Mouse (Mus musculus): ENCODE measurements at regions not wholly inside any gene's neighbourhood (a gene's known extent, or its start where the extent isn't known, plus 50 kb on each side); places are given as distances from the start of the nearest gene placed in this dataset.

DNA sequence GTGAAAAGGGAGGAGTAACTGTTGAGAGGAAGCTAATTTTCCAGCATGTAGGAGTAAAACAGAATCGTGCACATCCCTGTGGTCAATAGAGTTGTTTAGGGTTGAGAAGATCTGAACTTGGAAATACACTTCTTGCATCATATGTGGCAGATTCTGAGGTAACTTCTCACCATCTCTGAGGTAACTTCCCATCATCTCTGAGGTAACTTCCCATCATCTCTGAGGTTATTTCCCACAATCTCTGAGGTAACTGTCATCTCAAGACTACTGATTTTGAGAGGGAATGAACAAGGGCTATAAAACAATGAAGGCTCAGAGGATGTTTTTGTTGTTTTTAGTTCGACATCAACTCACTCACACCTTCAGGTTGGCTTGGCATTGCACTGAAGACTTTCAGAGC, 175.9 kb upstream of the Ubash3b start:
- Histone ChIP-seq H3K27ac (no peak overlapping the region), H3K27me3 (no peaks in the 10 kb centered on the region), H3K4me1 (peaks cover 10% of the 10 kb centered on the region), H3K9ac (no peak overlapping the region), H3K4me3 (no peak overlapping the region), H3K36me3 (no peaks in the 10 kb centered on the region), H3K4me2 (no peak overlapping the region), H3K9me3 (no peaks in the 10 kb centered on the region)
- 89% methylated on average over 2 of the region's 2 CpGs for WGBS
- ATAC-seq (ENCODE audit: insufficient number of reproducible peaks, insufficient read depth, low FRiP score, low TSS enrichment, low read depth): no peak

DNA sequence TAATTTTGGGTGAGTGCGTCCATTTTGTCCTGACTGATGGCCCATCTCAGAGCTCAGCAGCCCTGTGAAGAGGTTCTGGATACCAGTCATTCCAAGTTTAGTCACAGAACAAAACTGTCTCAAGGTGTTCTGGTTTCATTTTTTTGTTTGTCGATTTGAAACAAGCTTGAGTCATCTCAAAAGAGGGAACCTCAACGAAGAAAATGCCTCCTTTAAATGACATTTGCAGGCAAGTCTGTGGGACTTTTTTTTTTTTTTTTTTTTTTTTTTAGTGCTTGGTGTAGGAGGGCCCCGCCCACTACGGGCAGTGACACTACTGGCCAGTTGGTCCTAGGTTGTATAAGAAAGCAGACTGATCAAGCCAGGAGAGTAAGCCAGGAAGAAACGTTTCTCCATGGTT, 175.3 kb upstream of the Ubash3b start:
- H3K4me1 ChIP-seq: peaks cover 10% of the 10 kb centered on the region

DNA sequence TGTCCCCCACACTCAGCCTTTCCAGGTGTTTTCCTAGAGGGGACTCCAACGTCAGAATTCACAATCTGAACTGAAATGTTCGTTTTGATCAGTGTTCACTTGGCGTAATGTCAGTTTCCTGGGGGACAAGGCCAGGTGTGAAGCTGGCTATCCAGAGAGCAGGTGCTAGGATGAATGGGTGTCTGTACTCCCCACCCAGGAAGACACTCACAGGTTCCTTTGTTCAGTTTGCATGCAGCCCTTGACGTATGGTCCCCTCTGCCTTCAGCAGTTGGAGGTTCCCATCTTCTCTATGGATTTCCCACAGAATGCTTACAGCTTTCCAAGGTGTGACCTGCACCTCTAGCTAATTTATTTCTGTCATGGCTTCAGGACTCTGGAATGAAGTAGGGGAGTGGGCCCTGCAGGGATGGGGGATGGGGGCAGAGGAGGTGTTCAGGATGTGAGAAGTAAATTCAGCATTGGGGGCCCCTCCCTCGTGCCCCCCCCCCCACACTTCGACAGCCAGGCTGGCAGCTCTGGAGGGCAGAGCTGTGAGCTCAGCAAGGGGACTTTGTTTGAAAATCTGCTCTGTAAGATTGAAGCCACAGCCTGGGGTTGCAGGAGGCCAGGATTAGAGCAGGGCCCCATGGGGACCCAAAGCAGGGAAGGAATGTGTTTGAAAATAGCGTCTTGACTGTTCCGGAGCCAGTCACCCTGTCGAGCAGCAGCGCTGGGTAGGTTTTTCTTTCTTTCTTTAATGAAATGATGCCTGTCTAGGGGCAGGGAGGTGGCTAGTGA, 173.2 kb upstream of the Ubash3b start:
- no peak overlapping the region for H3K4me3 ChIP-seq
- peaks cover 10% of the 10 kb centered on the region for H3K4me1 ChIP-seq
- peak overlapping the region; percentile 31 for H3K4me2 ChIP-seq
- no peak for ATAC-seq (ENCODE audit: insufficient number of reproducible peaks, insufficient read depth, low FRiP score, low TSS enrichment, low read depth)
- H3K27ac ChIP-seq: peak overlapping the region; percentile 41
- 17% methylated on average over 10 of the region's 10 CpGs for WGBS
- no peaks in the 10 kb centered on the region for H3K36me3 ChIP-seq
- H3K27me3 ChIP-seq: no peaks in the 10 kb centered on the region
- H3K9me3 ChIP-seq: no peaks in the 10 kb centered on the region
- 0 out of 2 replicates have a peak overlapping the region, but pooled peaks have one; percentile 32 for H3K9ac ChIP-seq

More for the DNA sequence above, 175.3 kb upstream of the Ubash3b start:
- no peaks in the 10 kb centered on the region for H3K9me3 ChIP-seq
- WGBS: 80% methylated on average over 6 of the region's 6 CpGs
- no peak overlapping the region for H3K4me3 ChIP-seq
- H3K4me2 ChIP-seq: no peak overlapping the region
- H3K36me3 ChIP-seq: no peaks in the 10 kb centered on the region
- H3K27ac ChIP-seq: no peak overlapping the region
- ATAC-seq (ENCODE audit: insufficient number of reproducible peaks, insufficient read depth, low FRiP score, low TSS enrichment, low read depth): no peak
- H3K27me3 ChIP-seq: no peaks in the 10 kb centered on the region
- no peak overlapping the region for H3K9ac ChIP-seq

DNA sequence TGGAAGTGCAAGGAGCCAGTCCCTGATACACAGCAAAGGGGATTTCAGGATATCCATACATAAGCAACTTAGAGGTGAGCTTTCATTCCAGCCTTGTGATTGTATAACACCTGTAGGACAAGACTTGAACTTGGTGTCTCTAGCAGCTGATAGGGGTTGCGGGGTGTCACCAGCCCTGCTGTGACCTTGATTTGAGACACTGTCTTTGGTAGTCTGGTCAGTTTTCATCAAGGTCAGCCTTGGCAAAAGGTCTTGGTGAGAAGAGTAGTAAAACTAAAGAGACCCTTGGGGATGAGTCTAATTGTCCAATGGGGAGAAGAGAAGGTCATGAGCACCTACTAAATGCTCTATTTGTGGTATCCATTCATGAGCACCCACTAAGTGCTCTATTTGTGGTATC, 172.0 kb upstream of the Ubash3b start:
- Histone ChIP-seq H3K36me3 (no peaks in the 10 kb centered on the region), H3K9ac (no peak overlapping the region), H3K9me3 (no peaks in the 10 kb centered on the region), H3K4me2 (no peak overlapping the region), H3K27ac (no peak overlapping the region), H3K27me3 (no peaks in the 10 kb centered on the region), H3K4me1 (peaks cover 15% of the 10 kb centered on the region), H3K4me3 (no peak overlapping the region)
- WGBS: 100% methylated on average over 1 of the region's 1 CpGs
- no peak for ATAC-seq (ENCODE audit: insufficient number of reproducible peaks, insufficient read depth, low FRiP score, low TSS enrichment, low read depth)

DNA sequence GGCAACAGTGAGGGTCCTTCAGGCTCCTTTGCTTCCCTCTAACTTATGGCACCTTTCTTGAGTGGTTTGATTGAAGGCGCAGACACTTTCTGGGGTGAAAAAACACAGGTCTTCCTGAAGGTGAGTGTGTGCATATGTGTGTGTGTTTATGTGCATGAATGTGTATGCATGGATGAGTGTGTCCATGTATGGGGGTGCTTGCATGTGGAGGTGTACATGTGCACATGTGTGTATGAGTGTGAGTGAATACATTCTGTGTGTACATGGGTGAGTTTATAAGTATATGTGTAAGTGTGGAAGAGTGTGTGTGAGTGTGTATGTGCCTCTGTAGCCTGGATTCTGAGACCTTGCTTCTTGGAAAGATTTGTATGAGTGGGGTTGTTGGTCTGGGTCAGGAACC, 167.5 kb upstream of the Ubash3b start:
- Histone ChIP-seq H3K9ac (no peak overlapping the region), H3K27me3 (no peaks in the 10 kb centered on the region), H3K27ac (peak overlapping the region; percentile 33; the same call in 1 of the 2 replicates), H3K36me3 (no peaks in the 10 kb centered on the region), H3K4me2 (peak overlapping the region; percentile 35), H3K4me3 (0 out of 2 replicates have a peak overlapping the region, but pooled peaks have one; percentile 6), H3K4me1 (peaks cover 24% of the 10 kb centered on the region), H3K9me3 (no peaks in the 10 kb centered on the region)
- no peak for ATAC-seq (ENCODE audit: insufficient number of reproducible peaks, insufficient read depth, low FRiP score, low TSS enrichment, low read depth)
- 97% methylated on average over 1 of the region's 1 CpGs for WGBS

GRCm38 (mm10) chr9:41328480-41328879, 167.0 kb upstream of the Ubash3b start:
- 0 out of 2 replicates have a peak overlapping the region, but pooled peaks have one; percentile 6 for H3K4me3 ChIP-seq
- 33% methylated on average over 5 of the region's 5 CpGs for WGBS
- peak overlapping the region; percentile 36 for H3K9ac ChIP-seq
- peaks cover 24% of the 10 kb centered on the region for H3K4me1 ChIP-seq
- peak overlapping the region; percentile 35 for H3K4me2 ChIP-seq
- no peaks in the 10 kb centered on the region for H3K36me3 ChIP-seq
- ATAC-seq (ENCODE audit: insufficient number of reproducible peaks, insufficient read depth, low FRiP score, low TSS enrichment, low read depth): no peak
- H3K27me3 ChIP-seq: no peaks in the 10 kb centered on the region
- peak overlapping the region; percentile 33; the same call in 1 of the 2 replicates for H3K27ac ChIP-seq
- H3K9me3 ChIP-seq: no peaks in the 10 kb centered on the region

GRCm38 (mm10) chr9:41328056-41328455, 166.6 kb upstream of the Ubash3b start:
- no peaks in the 10 kb centered on the region for H3K27me3 ChIP-seq
- peak overlapping the region; percentile 35 for H3K4me2 ChIP-seq
- H3K9ac ChIP-seq: peak overlapping the region; percentile 36; the same call in 1 of the 2 replicates
- H3K36me3 ChIP-seq: no peaks in the 10 kb centered on the region
- H3K9me3 ChIP-seq: no peaks in the 10 kb centered on the region
- H3K4me3 ChIP-seq: 0 out of 2 replicates have a peak overlapping the region, but pooled peaks have one; percentile 6
- peak overlapping the region; percentile 74; the same call in 1 of the 2 replicates for H3K27ac ChIP-seq
- H3K4me1 ChIP-seq: peaks cover 24% of the 10 kb centered on the region
- ATAC-seq (ENCODE audit: insufficient number of reproducible peaks, insufficient read depth, low FRiP score, low TSS enrichment, low read depth): no peak
- 13% methylated on average over 1 of the region's 1 CpGs for WGBS

GRCm38 (mm10) chr9:41327561-41327960, 166.1 kb upstream of the Ubash3b start:
- Histone ChIP-seq H3K4me1 (peaks cover 24% of the 10 kb centered on the region), H3K9me3 (no peaks in the 10 kb centered on the region), H3K9ac (no peak overlapping the region), H3K27me3 (no peaks in the 10 kb centered on the region), H3K4me2 (peak overlapping the region; percentile 35), H3K4me3 (no peak overlapping the region), H3K36me3 (no peaks in the 10 kb centered on the region), H3K27ac (peak overlapping the region; percentile 74)
- no peak for ATAC-seq (ENCODE audit: insufficient number of reproducible peaks, insufficient read depth, low FRiP score, low TSS enrichment, low read depth)
- 39% methylated on average over 1 of the region's 1 CpGs for WGBS

GRCm38 (mm10) chr9:41326772-41327560, 165.5 kb upstream of the Ubash3b start:
- H3K4me2 ChIP-seq: peak overlapping the region; percentile 35
- 0 out of 2 replicates have a peak, but pooled peaks have one; percentile 62 for ATAC-seq (ENCODE audit: insufficient number of reproducible peaks, insufficient read depth, low FRiP score, low TSS enrichment, low read depth)
- no peaks in the 10 kb centered on the region for H3K27me3 ChIP-seq
- H3K9me3 ChIP-seq: no peaks in the 10 kb centered on the region
- H3K27ac ChIP-seq: peak overlapping the region; percentile 74
- peaks cover 24% of the 10 kb centered on the region for H3K4me1 ChIP-seq
- 0 out of 2 replicates have a peak overlapping the region, but pooled peaks have one; percentile 46 for H3K9ac ChIP-seq
- 20% methylated on average over 10 of the region's 10 CpGs for WGBS
- peak overlapping the region; percentile 1; the same call in 1 of the 2 replicates for H3K4me3 ChIP-seq
- H3K36me3 ChIP-seq: no peaks in the 10 kb centered on the region

- H3K4me2 ChIP-seq: no peak overlapping the region
- H3K27ac ChIP-seq: no peak overlapping the region
- no peaks in the 10 kb centered on the region for H3K36me3 ChIP-seq
- no peak overlapping the region for H3K4me3 ChIP-seq
- H3K27me3 ChIP-seq: no peaks in the 10 kb centered on the region
- no peak overlapping the region for H3K9ac ChIP-seq
- WGBS: 56% methylated on average over 7 of the region's 7 CpGs
- ATAC-seq (ENCODE audit: insufficient number of reproducible peaks, insufficient read depth, low FRiP score, low TSS enrichment, low read depth): no peak
- H3K4me1 ChIP-seq: peaks cover 7% of the 10 kb centered on the region
- peaks cover 2% of the 10 kb centered on the region; the same call in 1 of the 2 replicates for H3K9me3 ChIP-seq
Measured at GRCm38 (mm10) chr9:41321521-41321920, 160.0 kb upstream of the Ubash3b start.

DNA sequence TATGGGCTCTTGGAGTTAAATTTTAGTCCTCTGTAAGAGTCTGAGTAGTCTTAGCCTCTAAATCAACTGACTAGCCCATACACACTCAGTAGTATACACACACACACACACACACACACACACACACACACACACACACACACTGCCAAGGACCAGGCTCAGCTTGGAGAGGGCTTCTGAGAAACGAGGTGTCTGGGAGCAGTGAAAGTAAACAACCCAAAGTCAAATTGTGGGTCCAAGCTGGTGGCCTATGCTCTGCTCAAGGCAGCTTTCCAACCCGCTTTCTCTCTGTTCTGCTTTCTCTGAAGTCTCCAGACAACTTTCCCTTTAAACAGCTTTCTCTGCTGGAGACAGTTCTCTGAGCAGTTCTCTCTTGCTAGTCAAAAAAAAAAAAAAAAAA, 157.6 kb upstream of the Ubash3b start:
- Histone ChIP-seq H3K4me2 (no peak overlapping the region), H3K27ac (no peak overlapping the region), H3K36me3 (no peaks in the 10 kb centered on the region), H3K27me3 (no peaks in the 10 kb centered on the region), H3K4me3 (no peak overlapping the region), H3K9me3 (peaks cover 2% of the 10 kb centered on the region; the same call in 1 of the 2 replicates), H3K9ac (no peak overlapping the region), H3K4me1 (no peaks in the 10 kb centered on the region)
- no peak for ATAC-seq (ENCODE audit: insufficient number of reproducible peaks, insufficient read depth, low FRiP score, low TSS enrichment, low read depth)
- WGBS: 81% methylated on average over 2 of the region's 2 CpGs

All from embryonic facial prominence, embryonic 13.5 days (tissue).